In genomic region chr2:18064356-18064858, GRCm38 (mm10) we compare ENCODE assay signal across 8 mouse cellular contexts. TPM values are rescaled to one million over a fixed set of nuclear protein-coding genes. Genes with fewer than 3 reads are reported as not detected.
DNase-seq lines count a peak whose midpoint lies in the region; ATAC-seq and TF ChIP-seq lines count a peak whose summit lies in the region.

No protein-coding gene starts in this region.

- no peaks in the 10 kb centered on the region for H3K27me3 ChIP-seq in ES-Bruce4 (ENCODE audit: control insufficient read depth, insufficient read depth, low read length, poor library complexity, severe bottlenecking)
- H3K27me3 ChIP-seq in forebrain, embryonic 13.5 days = no peaks in the 10 kb centered on the region
- H3K27me3 ChIP-seq in neural tube, embryonic 15.5 days (replicated peaks) = no peaks in the 10 kb centered on the region

- WGBS in forebrain, embryonic 13.5 days = 0% methylated on average over 34 of the region's 58 CpGs
- under 1% methylated on average over 57 of the region's 58 CpGs for WGBS in large intestine, adult 2 months
- WGBS in neural tube, embryonic 15.5 days = under 1% methylated on average over 51 of the region's 58 CpGs

- H3K36me3 ChIP-seq in ES-Bruce4 (ENCODE audit: control insufficient read depth, insufficient read depth, low read length, poor library complexity, severe bottlenecking) = peaks cover 14% of the 10 kb centered on the region
- peaks cover 7% of the 10 kb centered on the region; the same call in 1 of the 2 replicates for H3K36me3 ChIP-seq in forebrain, embryonic 13.5 days (ENCODE audit: poor library complexity, severe bottlenecking)
- peaks cover 6% of the 10 kb centered on the region; the same call in 1 of the 2 replicates for H3K36me3 ChIP-seq in neural tube, embryonic 15.5 days

- TF ChIP-seq POLR2A in ES-Bruce4 (IDR thresholded peaks at IDR 0.05; ENCODE audit: insufficient read depth, low read length) = peak; percentile 63

- H3K4me2 ChIP-seq in forebrain, embryonic 13.5 days = peak overlapping the region; percentile 88
- peak overlapping the region; percentile 68 for H3K4me2 ChIP-seq in neural tube, embryonic 15.5 days

- DNase-seq in c-Kit-positive CD71-positive TER-119-positive erythroid progenitor cells, embryonic 14.5 days (ENCODE audit: low spot score) = peak; percentile 79
- DNase-seq in heart, postnatal 10 days = peak; percentile 93 to 94
- peak; percentile 60 for DNase-seq in large intestine, adult 2 months (ENCODE audit: low read depth, low spot score)
- DNase-seq in lung, adult 18-20 months = peak; percentile 91 to 93
- DNase-seq in testis, postnatal 10 days (ENCODE audit: low spot score) = peak; percentile 92

- intact Hi-C loops in heart, postnatal 10 days (cut with DNase I) = loop anchor here (5.0 kb wide), 1 partner anchor 613 kb away; the partner anchor contains the start of gene Bmi1

- TF ChIP-seq CTCF in ES-Bruce4 (IDR thresholded peaks at IDR 0.05; ENCODE audit: low read depth, low read length) = no peak

- peak overlapping the region; percentile 85; the same call in 1 of the 2 replicates for H3K27ac ChIP-seq in ES-Bruce4 (ENCODE audit: insufficient read depth, low read length)
- peak overlapping the region; percentile 100 for H3K27ac ChIP-seq in forebrain, embryonic 13.5 days
- H3K27ac ChIP-seq in neural tube, embryonic 15.5 days (replicated peaks) = peak overlapping the region; percentile 98

- no peaks in the 10 kb centered on the region for H3K9me3 ChIP-seq in ES-Bruce4 (replicated peaks; ENCODE audit: control insufficient read depth, insufficient read depth, low read length, poor library complexity, severe bottlenecking)
- H3K9me3 ChIP-seq in forebrain, embryonic 13.5 days (replicated peaks) = no peaks in the 10 kb centered on the region
- H3K9me3 ChIP-seq in neural tube, embryonic 15.5 days (replicated peaks) = no peaks in the 10 kb centered on the region

- TF ChIP-seq EP300 in ES-Bruce4 (IDR thresholded peaks at IDR 0.05; ENCODE audit: insufficient read depth, low read depth, low read length) = no peak

- H3K4me1 ChIP-seq in ES-Bruce4 (ENCODE audit: control insufficient read depth, insufficient read depth, low read length) = no peaks in the 10 kb centered on the region
- peaks cover 18% of the 10 kb centered on the region for H3K4me1 ChIP-seq in forebrain, embryonic 13.5 days
- H3K4me1 ChIP-seq in neural tube, embryonic 15.5 days = peaks cover 13% of the 10 kb centered on the region

- peak; percentile 97 for ATAC-seq in forebrain, embryonic 13.5 days
- peak; percentile 96 for ATAC-seq in neural tube, embryonic 15.5 days (ENCODE audit: low FRiP score)

- peak overlapping the region; percentile 95 for H3K4me3 ChIP-seq in ES-Bruce4 (ENCODE audit: low read depth, low read length)
- peak overlapping the region; percentile 79 for H3K4me3 ChIP-seq in forebrain, embryonic 13.5 days
- H3K4me3 ChIP-seq in neural tube, embryonic 15.5 days (replicated peaks) = peak overlapping the region; percentile 66

- H3K9ac ChIP-seq in ES-Bruce4 (ENCODE audit: low read depth, poor library complexity, severe bottlenecking) = peak overlapping the region; percentile 99
- peak overlapping the region; percentile 98 for H3K9ac ChIP-seq in forebrain, embryonic 13.5 days
- peak overlapping the region; percentile 78 for H3K9ac ChIP-seq in neural tube, embryonic 15.5 days (replicated peaks)

RNA-seq across cellular contexts. Expression of gene Mllt10, which starts 9.4 kb away (rescaled TPM):
- 69.6 and 78.9 TPM in 2 replicates for polyA plus RNA-seq in ES-Bruce4 (2011; ENCODE audit: insufficient read depth, insufficient read length, low read depth, missing spikeins)
- 73.5 and 75.3 TPM in 2 replicates for polyA plus RNA-seq in forebrain, embryonic 13.5 days (2015; fragmentation: Nextera tagmentation; extraction: Ambion mirVana)
- 10 to 100 TPM; 40.6 to 43.1 TPM for total RNA-seq in heart, postnatal 10 days (2021)
- 19.1 and 23.6 TPM in 2 replicates for polyA plus RNA-seq in large intestine, adult 2 months (2012; rRNA removed)
- 46.2 and 57.7 TPM in 2 replicates for polyA plus RNA-seq in neural tube, embryonic 15.5 days (2015; fragmentation: Nextera tagmentation; extraction: Ambion mirVana)

RNA-seq across cellular contexts. Expression of gene Skida1, which starts 15.6 kb away (rescaled TPM):
- 0.15 and 0.79 TPM in 2 replicates for polyA plus RNA-seq in ES-Bruce4 (2011; ENCODE audit: insufficient read depth, insufficient read length, low read depth, missing spikeins)
- 17.2 and 17.9 TPM in 2 replicates for polyA plus RNA-seq in forebrain, embryonic 13.5 days (2015; fragmentation: Nextera tagmentation; extraction: Ambion mirVana)
- total RNA-seq in heart, postnatal 10 days (2021) = 1 to 10 TPM; 4.8 to 5.7 TPM
- 0.24 and 0.29 TPM in 2 replicates for polyA plus RNA-seq in large intestine, adult 2 months (2012; rRNA removed)
- 3.8 and 5.2 TPM in 2 replicates for polyA plus RNA-seq in neural tube, embryonic 15.5 days (2015; fragmentation: Nextera tagmentation; extraction: Ambion mirVana)

RNA-seq across cellular contexts. Expression of gene A930004D18Rik, which starts 26.9 kb away (rescaled TPM):
- polyA plus RNA-seq in ES-Bruce4 (2011; ENCODE audit: insufficient read depth, insufficient read length, low read depth, missing spikeins) = 0.31 and 0.67 TPM in 2 replicates
- polyA plus RNA-seq in forebrain, embryonic 13.5 days (2015; fragmentation: Nextera tagmentation; extraction: Ambion mirVana) = 16.2 and 20.3 TPM in 2 replicates
- total RNA-seq in heart, postnatal 10 days (2021) = 1 to 10 TPM; 3.0 to 4.2 TPM
- 0.44 and 0.45 TPM in 2 replicates for polyA plus RNA-seq in large intestine, adult 2 months (2012; rRNA removed)
- 8.6 and 13.1 TPM in 2 replicates for polyA plus RNA-seq in neural tube, embryonic 15.5 days (2015; fragmentation: Nextera tagmentation; extraction: Ambion mirVana)

Comparison
In these comparisons a context has a peak if more than half of its experiments do, and no peak if none do; other contexts are left out.
1. Peak in every context shown above with its lines: DNase-seq, ATAC-seq, H3K4me3 ChIP-seq and H3K27ac ChIP-seq.